Mouse (Mus musculus): Measurements from ENCODE around the gene Mxd4. TPM values are rescaled to one million over a fixed set of nuclear protein-coding genes. Genes with fewer than 3 reads are reported as not detected.

The Mxd4 gene
- polyA plus RNA-seq, 1 experiment from 2014 or later, result 36.9 TPM

- Histone ChIP-seq H3K4me1 (ENCODE audit: control insufficient read depth, insufficient read depth, low read length) (peaks cover 43% of the 10 kb centered on the region), H3K4me3 (replicated peaks; ENCODE audit: low read length) (no peak overlapping the region), H3K4me2 (ENCODE audit: low read depth, low read length) (no peak overlapping the region), H3K9ac (ENCODE audit: low read length) (0 out of 2 replicates have a peak overlapping the region, but pooled peaks have one; percentile 37), H3K27me3 (ENCODE audit: control insufficient read depth, insufficient read depth, low read length) (no peaks in the 10 kb centered on the region), H3K27ac (ENCODE audit: low read length) (0 out of 2 replicates have a peak overlapping the region, but pooled peaks have one; percentile 16), H3K36me3 (ENCODE audit: control insufficient read depth, insufficient read depth, low read length) (peaks cover 8% of the 10 kb centered on the region; the same call in 1 of the 2 replicates), H3K9me3 (replicated peaks; ENCODE audit: control insufficient read depth, low read length) (no peaks in the 10 kb centered on the region)
- 60% methylated on average over 5 of the region's 5 CpGs for WGBS
- ATAC-seq (ENCODE audit: insufficient read depth, low FRiP score), result no peak
Observed at GRCm38 (mm10) chr5:34183156-34183880, 4.2 kb downstream of the Mxd4 start.

- 75% methylated on average over 3 of the region's 3 CpGs for WGBS
- H3K9me3 ChIP-seq (replicated peaks; ENCODE audit: control insufficient read depth, low read length), result no peaks in the 10 kb centered on the region
- H3K4me1 ChIP-seq (ENCODE audit: control insufficient read depth, insufficient read depth, low read length), result peaks cover 42% of the 10 kb centered on the region
- no peaks in the 10 kb centered on the region for H3K27me3 ChIP-seq (ENCODE audit: control insufficient read depth, insufficient read depth, low read length)
- no peak overlapping the region for H3K4me2 ChIP-seq (ENCODE audit: low read depth, low read length)
- peaks cover 12% of the 10 kb centered on the region; the same call in 1 of the 2 replicates for H3K36me3 ChIP-seq (ENCODE audit: control insufficient read depth, insufficient read depth, low read length)
- H3K27ac ChIP-seq (ENCODE audit: low read length), result no peak overlapping the region
- H3K4me3 ChIP-seq (replicated peaks; ENCODE audit: low read length), result no peak overlapping the region
- no peak overlapping the region for H3K9ac ChIP-seq (ENCODE audit: low read length)
- ATAC-seq (ENCODE audit: insufficient read depth, low FRiP score), result no peak
Observed at GRCm38 (mm10) chr5:34182486-34182885, 5.0 kb downstream of the Mxd4 start.

DNA sequence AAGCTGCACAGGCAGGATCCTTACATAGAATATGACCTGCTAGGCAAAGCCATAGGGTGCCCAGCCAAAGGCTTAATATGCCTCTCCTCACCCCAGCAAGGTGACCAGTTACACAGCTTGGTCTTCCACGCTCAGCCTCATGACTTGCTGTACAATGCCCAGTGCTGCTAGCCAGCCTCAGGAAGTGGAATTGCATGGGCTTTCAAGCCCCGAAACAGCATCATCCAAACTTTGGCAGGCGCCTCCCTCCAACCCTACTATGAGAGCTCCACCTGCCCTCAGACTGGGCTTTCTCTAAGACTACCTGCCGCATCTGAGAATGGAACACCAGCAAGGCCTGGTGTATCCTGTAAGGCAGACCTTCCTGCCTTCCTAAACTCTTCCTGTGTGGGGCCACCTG is 9.7 kb downstream of the Mxd4 start:
- Histone ChIP-seq H3K36me3 (ENCODE audit: control insufficient read depth, insufficient read depth, low read length) (peaks cover 34% of the 10 kb centered on the region; the same call in 1 of the 2 replicates), H3K4me2 (ENCODE audit: low read depth, low read length) (no peak overlapping the region), H3K9ac (ENCODE audit: low read length) (no peak overlapping the region), H3K9me3 (replicated peaks; ENCODE audit: control insufficient read depth, low read length) (no peaks in the 10 kb centered on the region), H3K27me3 (ENCODE audit: control insufficient read depth, insufficient read depth, low read length) (no peaks in the 10 kb centered on the region), H3K4me1 (ENCODE audit: control insufficient read depth, insufficient read depth, low read length) (peaks cover 10% of the 10 kb centered on the region; the same call in 1 of the 2 replicates), H3K4me3 (replicated peaks; ENCODE audit: low read length) (no peak overlapping the region), H3K27ac (ENCODE audit: low read length) (no peak overlapping the region)
- ATAC-seq (ENCODE audit: insufficient read depth, low FRiP score), result no peak
- 94% methylated on average over 4 of the region's 4 CpGs for WGBS

- H3K4me1 ChIP-seq (ENCODE audit: control insufficient read depth, insufficient read depth, low read length), result 0 out of 2 replicates have a peak, but pooled peaks cover 3% of the 10 kb centered on the region
- no peak overlapping the region for H3K4me3 ChIP-seq (replicated peaks; ENCODE audit: low read length)
- WGBS, result 98% methylated on average over 2 of the region's 2 CpGs
- ATAC-seq (ENCODE audit: insufficient read depth, low FRiP score), result no peak
- no peak overlapping the region for H3K4me2 ChIP-seq (ENCODE audit: low read depth, low read length)
- no peak overlapping the region for H3K27ac ChIP-seq (ENCODE audit: low read length)
- H3K36me3 ChIP-seq (ENCODE audit: control insufficient read depth, insufficient read depth, low read length), result peaks cover 37% of the 10 kb centered on the region; the same call in 1 of the 2 replicates
- H3K27me3 ChIP-seq (ENCODE audit: control insufficient read depth, insufficient read depth, low read length), result no peaks in the 10 kb centered on the region
- no peaks in the 10 kb centered on the region for H3K9me3 ChIP-seq (replicated peaks; ENCODE audit: control insufficient read depth, low read length)
- H3K9ac ChIP-seq (ENCODE audit: low read length), result no peak overlapping the region
Observed at GRCm38 (mm10) chr5:34177091-34177490, 10.4 kb downstream of the Mxd4 start.

GRCm38 (mm10) chr5:34176691-34177090 is 10.8 kb downstream of the Mxd4 start:
- H3K27ac ChIP-seq (ENCODE audit: low read length), result no peak overlapping the region
- WGBS, result 84% methylated on average over 10 of the region's 10 CpGs
- no peak overlapping the region for H3K4me3 ChIP-seq (replicated peaks; ENCODE audit: low read length)
- peaks cover 37% of the 10 kb centered on the region; the same call in 1 of the 2 replicates for H3K36me3 ChIP-seq (ENCODE audit: control insufficient read depth, insufficient read depth, low read length)
- H3K9ac ChIP-seq (ENCODE audit: low read length), result no peak overlapping the region
- no peaks in the 10 kb centered on the region for H3K9me3 ChIP-seq (replicated peaks; ENCODE audit: control insufficient read depth, low read length)
- H3K4me2 ChIP-seq (ENCODE audit: low read depth, low read length), result no peak overlapping the region
- H3K4me1 ChIP-seq (ENCODE audit: control insufficient read depth, insufficient read depth, low read length), result no peaks in the 10 kb centered on the region
- no peak for ATAC-seq (ENCODE audit: insufficient read depth, low FRiP score)
- H3K27me3 ChIP-seq (ENCODE audit: control insufficient read depth, insufficient read depth, low read length), result no peaks in the 10 kb centered on the region

DNA sequence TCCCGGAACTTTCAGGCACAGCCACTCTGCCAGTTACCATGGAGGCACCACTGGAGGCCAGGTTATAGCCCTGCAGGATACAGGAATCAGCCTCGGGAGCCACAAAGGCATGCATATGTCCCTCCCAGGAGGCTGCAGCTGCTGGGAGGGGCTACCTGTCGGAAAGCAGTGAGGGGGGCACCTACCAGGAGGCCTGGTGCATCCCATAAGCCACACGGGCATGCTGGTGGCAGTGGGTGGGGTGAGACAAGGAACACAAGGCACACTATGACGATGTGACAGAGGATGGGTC is 12.2 kb downstream of the Mxd4 start:
- H3K4me2 ChIP-seq (ENCODE audit: low read depth, low read length), result no peak overlapping the region

GRCm38 (mm10) chr5:34174550-34175402 is 12.7 kb downstream of the Mxd4 start:
- ATAC-seq (ENCODE audit: insufficient read depth, low FRiP score), result no peak
- H3K36me3 ChIP-seq (ENCODE audit: control insufficient read depth, insufficient read depth, low read length), result peaks cover 37% of the 10 kb centered on the region; the same call in 1 of the 2 replicates

More for the DNA sequence above, 12.2 kb downstream of the Mxd4 start:
- 42% methylated on average over 5 of the region's 5 CpGs for WGBS
- Histone ChIP-seq H3K9me3 (replicated peaks; ENCODE audit: control insufficient read depth, low read length) (no peaks in the 10 kb centered on the region), H3K4me1 (ENCODE audit: control insufficient read depth, insufficient read depth, low read length) (peaks cover 2% of the 10 kb centered on the region; the same call in 1 of the 2 replicates), H3K27ac (ENCODE audit: low read length) (no peak overlapping the region), H3K36me3 (ENCODE audit: control insufficient read depth, insufficient read depth, low read length) (peaks cover 37% of the 10 kb centered on the region; the same call in 1 of the 2 replicates), H3K4me3 (replicated peaks; ENCODE audit: low read length) (no peak overlapping the region), H3K27me3 (ENCODE audit: control insufficient read depth, insufficient read depth, low read length) (no peaks in the 10 kb centered on the region), H3K9ac (ENCODE audit: low read length) (no peak overlapping the region)
- no peak for ATAC-seq (ENCODE audit: insufficient read depth, low FRiP score)

GRCm38 (mm10) chr5:34174021-34174420 is 13.5 kb downstream of the Mxd4 start:
- WGBS, result 84% methylated on average over 2 of the region's 2 CpGs
- no peak overlapping the region for H3K27ac ChIP-seq (ENCODE audit: low read length)
- H3K9me3 ChIP-seq (replicated peaks; ENCODE audit: control insufficient read depth, low read length), result no peaks in the 10 kb centered on the region
- ATAC-seq (ENCODE audit: insufficient read depth, low FRiP score), result no peak
- no peak overlapping the region for H3K9ac ChIP-seq (ENCODE audit: low read length)
- H3K27me3 ChIP-seq (ENCODE audit: control insufficient read depth, insufficient read depth, low read length), result no peaks in the 10 kb centered on the region
- no peak overlapping the region for H3K4me3 ChIP-seq (replicated peaks; ENCODE audit: low read length)
- no peak overlapping the region for H3K4me2 ChIP-seq (ENCODE audit: low read depth, low read length)
- H3K4me1 ChIP-seq (ENCODE audit: control insufficient read depth, insufficient read depth, low read length), result peaks cover 8% of the 10 kb centered on the region
- H3K36me3 ChIP-seq (ENCODE audit: control insufficient read depth, insufficient read depth, low read length), result peaks cover 36% of the 10 kb centered on the region; the same call in 1 of the 2 replicates

More at GRCm38 (mm10) chr5:34174550-34175402, 12.7 kb downstream of the Mxd4 start:
- WGBS, result 71% methylated on average over 5 of the region's 5 CpGs
- no peaks in the 10 kb centered on the region for H3K27me3 ChIP-seq (ENCODE audit: control insufficient read depth, insufficient read depth, low read length)
- H3K4me3 ChIP-seq (replicated peaks; ENCODE audit: low read length), result no peak overlapping the region
- H3K9me3 ChIP-seq (replicated peaks; ENCODE audit: control insufficient read depth, low read length), result no peaks in the 10 kb centered on the region
- peaks cover 5% of the 10 kb centered on the region for H3K4me1 ChIP-seq (ENCODE audit: control insufficient read depth, insufficient read depth, low read length)
- H3K27ac ChIP-seq (ENCODE audit: low read length), result no peak overlapping the region
- no peak overlapping the region for H3K9ac ChIP-seq (ENCODE audit: low read length)
- H3K4me2 ChIP-seq (ENCODE audit: low read depth, low read length), result no peak overlapping the region

DNA sequence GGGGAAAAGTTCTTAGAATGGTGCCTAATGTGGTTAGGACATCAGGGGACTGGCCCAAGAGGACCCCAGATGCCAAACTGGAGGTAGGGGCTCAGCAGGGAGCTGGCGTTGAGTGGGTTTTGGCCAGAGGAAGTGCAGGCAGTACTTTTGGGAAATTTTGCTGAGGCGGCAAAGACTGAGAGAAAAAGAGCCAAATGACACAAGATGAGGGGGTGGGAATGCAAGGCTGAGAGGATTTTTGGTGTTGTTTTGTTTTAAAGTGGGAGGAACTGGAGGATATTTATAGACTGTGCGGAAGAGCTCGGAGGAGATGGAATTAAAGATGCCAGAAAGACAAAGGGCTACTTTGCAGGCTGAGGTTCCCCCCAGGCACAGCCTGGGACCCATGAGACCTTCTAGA is 16.8 kb downstream of the Mxd4 start:
- Histone ChIP-seq H3K9ac (ENCODE audit: low read length) (no peak overlapping the region), H3K36me3 (ENCODE audit: control insufficient read depth, insufficient read depth, low read length) (peaks cover 15% of the 10 kb centered on the region; the same call in 1 of the 2 replicates), H3K9me3 (replicated peaks; ENCODE audit: control insufficient read depth, low read length) (no peaks in the 10 kb centered on the region), H3K4me1 (ENCODE audit: control insufficient read depth, insufficient read depth, low read length) (peaks cover 19% of the 10 kb centered on the region), H3K27ac (ENCODE audit: low read length) (peak overlapping the region; percentile 67), H3K4me2 (ENCODE audit: low read depth, low read length) (no peak overlapping the region), H3K4me3 (replicated peaks; ENCODE audit: low read length) (no peak overlapping the region), H3K27me3 (ENCODE audit: control insufficient read depth, insufficient read depth, low read length) (no peaks in the 10 kb centered on the region)
- no peak for ATAC-seq (ENCODE audit: insufficient read depth, low FRiP score)
- WGBS, result 65% methylated on average over 4 of the region's 4 CpGs
